Mouse (Mus musculus) left cerebral cortex, postnatal 14 days (tissue): ENCODE results near the gene Tifab. TPM values are rescaled to one million over a fixed set of nuclear protein-coding genes. Genes with fewer than 3 reads are reported as not detected.

ENCODE experiments used
- DNase-seq, 2 experiments: peaks; one replicate each; pipeline ENCODE4 v3.0.0; 2021 to 2022; ENCODE audit warnings: low spot score in 2 of 2, mixed read lengths in 1 of 2
- intact Hi-C: fragments of 180-260 bp; cut with DNase I; formaldehyde crosslinking; loops from one replicate; pipeline ENCODE4 v1.15.1; 2025
- total RNA-seq, 2 experiments: library from RNA; stranded (reverse); gene quantifications; 2 replicates each; pipeline ENCODE4 v1.2.3; 2021

The Tifab gene
- total RNA-seq, 2 experiments from 2014 or later, result 1.5 to 1.8 TPM

DNA sequence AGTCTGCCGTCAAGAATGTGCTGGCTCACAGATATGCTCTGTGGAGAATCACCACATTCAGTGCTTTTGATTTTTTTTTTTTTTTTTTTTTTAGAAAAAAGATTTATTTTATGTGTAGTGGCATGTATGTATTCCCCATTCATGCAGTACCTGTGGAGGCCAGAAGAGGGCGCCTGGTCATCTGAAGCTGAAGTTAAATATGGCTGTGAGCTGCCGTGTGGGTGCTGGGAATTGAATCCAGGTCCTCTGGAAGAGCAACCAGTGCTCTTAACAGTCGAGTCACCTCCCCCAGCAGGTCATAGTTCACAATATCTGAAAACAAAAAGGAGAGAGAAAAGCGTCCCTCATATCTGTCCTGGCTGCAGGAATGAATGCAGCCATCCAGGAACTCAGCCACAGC is 11.0 kb upstream of the Tifab start:
- no peak for DNase-seq
- intact Hi-C loops, result no loop called here

DNA sequence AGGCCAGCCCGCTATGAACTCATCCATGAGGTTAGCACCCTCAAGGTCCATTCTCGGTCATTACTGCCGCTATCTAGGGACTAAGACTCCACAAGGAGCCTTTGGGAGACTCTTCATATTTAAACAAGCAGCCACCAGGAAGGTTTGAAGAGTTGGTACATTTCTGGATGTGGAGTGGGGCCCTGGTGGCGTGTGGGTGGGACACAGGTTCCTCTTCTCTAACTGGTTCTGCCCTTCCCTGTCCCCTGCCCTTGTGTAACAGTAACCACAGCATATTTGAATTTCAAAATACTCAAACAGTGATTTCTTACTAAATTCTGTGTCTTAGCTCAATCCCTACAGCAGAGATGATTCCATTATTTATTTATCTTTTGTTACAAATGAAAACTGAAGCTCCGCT is 5.0 kb upstream of the Tifab start:
- intact Hi-C loops, result no loop called here
- no peak for DNase-seq

DNA sequence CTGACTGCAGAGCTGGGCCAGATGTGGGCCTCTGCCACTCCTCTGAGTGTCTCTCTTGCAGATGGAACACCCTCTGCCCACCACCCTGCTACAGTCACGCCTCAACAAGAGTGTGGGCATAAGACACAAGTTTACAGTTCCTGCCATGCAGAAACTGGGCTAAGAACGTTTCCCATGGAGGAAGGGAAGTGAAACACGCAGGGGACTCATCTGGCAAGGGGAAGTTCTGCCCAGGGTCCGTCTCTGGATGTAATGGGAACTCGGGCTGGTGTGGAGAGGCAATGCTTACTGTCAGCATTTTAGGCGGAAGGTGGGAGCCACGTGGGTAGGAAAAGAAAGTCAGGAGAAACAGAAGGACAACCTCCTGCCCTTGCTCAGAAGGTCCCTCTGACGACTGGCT is 2.7 kb upstream of the Tifab start:
- intact Hi-C loops, result no loop called here
- peak; percentile 28 to 34 for DNase-seq

DNA sequence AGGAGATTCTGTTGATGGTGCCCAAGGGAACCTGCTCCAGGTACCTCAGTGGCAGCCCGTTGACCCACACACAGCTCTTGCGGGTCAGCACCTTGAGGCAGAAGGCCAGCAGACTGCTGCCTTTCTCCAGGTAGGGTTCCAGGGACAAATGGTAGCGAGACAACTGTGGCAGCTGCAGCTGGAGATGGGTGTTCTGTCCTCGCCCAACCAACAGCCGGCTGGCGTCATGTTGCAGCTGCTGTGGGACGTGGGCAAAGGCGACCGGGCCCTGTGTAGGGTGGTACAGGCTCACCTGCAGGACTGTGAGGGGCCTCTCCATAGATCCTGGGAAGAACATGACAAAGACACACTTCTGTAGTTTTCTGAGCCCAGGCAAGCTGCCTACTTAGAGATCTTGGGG is 2.4 kb downstream of the Tifab start:
- intact Hi-C loops, result no loop called here
- DNase-seq, result no peak

DNA sequence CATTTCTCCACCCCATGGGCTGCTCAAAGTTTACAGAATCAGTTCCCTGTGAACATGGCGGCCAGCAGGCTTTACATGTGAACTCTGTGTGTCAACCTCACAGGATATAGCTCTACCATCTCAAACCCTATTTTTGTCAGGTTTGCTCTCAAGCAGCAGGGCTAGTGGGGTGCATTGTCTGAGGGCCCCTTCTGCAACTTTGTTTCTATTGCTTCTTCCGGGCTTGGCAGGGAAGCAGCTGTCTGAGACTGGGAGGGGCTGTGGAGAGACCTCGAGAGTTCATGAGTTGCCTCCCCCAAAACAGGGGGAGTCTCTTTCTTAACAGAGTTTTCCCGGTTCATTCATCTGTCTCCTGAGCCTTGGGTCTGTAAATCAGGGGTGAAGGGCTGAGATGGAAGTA is 2.8 kb downstream of the Tifab start:
- no peak for DNase-seq
- intact Hi-C loops, result no loop called here

DNA sequence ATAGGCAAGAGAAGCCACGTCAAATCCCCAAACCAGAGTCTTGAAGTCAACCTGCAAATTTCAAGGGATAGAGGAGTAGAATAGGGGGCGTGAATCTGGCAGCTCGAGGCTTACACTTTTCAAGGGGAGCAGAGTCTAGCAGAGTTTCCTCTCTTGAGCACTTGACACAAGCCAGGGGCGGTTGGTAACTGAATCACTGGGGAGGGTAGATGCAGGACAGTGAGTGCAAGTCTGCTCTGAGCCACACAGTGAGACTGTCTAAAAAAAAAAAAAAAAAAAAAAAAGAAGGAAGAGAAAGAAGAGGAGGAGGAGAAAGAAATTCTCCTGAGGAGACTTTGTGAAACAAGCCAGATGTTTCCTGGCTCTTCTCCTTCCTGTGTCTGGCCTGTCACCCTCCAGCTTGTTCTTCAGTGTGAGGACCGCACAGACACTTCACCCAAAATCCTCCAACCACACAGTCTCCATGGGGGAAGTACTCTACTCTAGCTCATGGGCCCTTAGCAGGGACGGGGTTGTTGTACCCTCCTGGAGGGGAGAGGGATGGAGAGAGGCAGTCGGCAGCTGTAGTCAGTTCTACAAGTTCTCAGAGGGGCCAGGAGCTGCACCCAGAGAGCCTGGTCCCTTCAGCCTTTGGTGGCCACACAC is 5.7 kb downstream of the Tifab start:
- DNase-seq, result no peak
- intact Hi-C loops, result no loop called here

DNA sequence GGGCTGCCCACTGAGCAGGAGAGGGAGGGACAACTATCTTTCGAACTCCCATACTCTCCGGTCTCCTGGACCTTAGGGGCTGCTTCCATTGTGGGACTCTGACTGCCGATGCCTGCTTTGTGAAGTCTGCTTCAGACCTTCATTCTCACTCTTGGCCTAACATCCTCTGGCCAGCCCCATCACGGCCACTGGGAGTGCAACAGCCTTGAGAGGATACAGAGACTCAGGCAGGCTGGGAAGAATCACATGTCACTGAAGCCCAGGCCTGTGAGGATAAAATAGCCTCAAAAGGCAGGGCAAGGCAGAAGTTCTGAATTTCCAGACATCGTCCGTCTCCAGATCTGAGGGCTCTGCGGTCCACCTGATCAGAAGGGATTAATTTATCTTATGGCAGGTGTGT is 6.6 kb downstream of the Tifab start:
- DNase-seq, result no peak
- intact Hi-C loops, result no loop called here

DNA sequence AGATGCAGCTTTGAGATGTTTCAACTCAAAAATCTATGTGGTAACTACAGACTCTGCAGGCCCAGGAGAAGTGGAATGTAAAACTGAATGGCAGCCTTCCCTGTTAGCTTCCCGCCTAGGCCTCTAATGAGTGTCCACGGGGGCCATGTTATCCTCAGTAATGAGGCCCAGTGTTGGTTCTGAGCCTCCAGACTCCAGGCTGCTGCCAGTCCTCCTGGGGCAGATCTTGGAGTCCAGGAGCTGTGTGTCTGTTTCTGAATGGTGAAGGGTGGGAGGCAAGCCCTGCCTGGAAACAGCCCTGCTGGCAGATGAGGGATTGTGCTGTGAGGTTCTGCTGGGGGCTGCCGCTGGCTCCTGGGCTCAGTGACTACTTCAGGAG is 10.3 kb downstream of the Tifab start:
- intact Hi-C loops, result no loop called here
- no peak for DNase-seq

DNA sequence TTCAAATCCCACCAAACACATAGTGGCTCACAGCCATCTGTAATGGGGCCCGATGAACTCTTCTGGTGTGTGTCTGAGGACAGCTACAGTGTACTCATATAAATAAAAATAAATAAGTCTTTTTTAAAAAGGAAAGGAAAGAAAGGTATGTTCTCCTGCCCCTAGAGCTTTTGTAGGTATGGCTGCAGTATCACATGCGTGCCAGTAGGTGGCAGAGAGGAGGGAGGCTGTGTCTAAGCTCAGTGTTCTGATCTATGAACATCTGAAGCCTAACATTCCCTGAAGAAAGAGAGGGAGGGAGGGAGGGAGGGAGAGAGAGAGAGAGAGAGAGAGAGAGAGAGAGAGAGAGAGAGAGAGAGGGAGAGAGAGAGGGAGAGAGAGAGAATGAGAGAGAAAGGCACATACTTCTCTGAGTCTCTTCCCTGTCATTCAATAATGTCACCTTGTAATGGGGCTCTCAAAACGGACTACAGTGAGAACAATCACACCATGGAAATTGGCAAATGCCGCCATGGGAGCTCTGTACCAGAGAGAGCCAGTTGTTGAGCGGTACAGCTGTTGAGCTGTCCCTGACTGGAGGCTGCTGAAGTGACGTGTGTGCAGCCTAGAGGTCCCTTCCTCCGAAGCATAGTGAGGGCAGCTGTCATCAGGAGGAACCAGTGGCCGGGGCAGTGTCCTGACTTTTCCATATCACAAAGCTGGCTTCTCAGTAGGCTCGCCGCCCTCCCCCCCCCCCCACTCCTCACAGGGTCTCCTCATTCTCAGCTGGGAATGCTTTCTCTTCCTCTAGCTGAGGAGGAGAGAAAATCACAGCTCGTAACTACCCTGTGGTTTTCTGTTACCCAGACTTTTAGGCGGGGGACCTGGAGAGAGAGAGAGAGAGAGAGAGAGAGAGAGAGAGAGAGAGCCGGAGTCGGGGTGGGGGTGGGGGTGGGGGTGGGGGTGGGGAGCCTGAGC is 11.0 kb downstream of the Tifab start:
- intact Hi-C loops, result no loop called here
- no peak for DNase-seq

DNA sequence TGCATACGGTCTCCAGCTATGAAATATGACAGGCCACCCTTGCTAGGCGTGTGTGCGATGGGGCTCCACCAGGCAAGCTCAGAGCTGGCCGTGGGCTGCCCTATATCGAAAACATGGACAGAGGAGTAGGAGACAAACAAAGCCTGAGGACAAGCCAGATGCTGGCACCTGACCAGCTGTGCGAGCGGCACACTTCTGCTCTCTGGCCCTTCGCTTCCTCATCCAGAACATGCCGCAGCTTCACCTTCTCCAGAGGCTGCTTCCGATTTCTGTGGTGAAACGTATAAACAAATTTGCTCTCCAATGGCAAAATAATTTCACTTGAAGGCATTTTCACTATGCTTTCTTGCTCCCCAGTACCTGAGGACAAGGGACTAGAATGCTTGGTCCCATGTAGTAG is 13.1 kb downstream of the Tifab start:
- intact Hi-C loops, result no loop called here

DNA sequence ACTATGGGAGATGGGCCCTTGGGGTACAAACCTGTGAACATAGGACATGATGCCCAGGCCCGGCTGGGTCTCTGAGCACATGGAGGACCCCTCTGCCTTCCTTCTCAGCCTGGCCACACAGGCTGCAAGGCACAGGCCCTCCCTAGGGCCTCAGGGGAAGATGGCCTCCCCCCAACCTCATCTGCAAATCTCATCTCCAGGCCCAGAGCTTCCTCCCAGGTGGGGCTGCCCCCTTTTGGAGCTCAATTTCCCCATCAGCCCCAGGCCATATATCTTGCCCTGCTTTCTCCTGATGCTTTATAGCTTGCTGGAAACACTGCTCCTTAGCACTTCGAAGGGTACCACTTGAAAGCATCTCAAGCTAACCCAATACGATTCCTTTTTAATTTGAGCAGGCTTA is 14.3 kb downstream of the Tifab start:
- DNase-seq, result no peak
- intact Hi-C loops, result no loop called here

More for the DNA sequence above, 13.1 kb downstream of the Tifab start:
- DNase-seq, result no peak

DNA sequence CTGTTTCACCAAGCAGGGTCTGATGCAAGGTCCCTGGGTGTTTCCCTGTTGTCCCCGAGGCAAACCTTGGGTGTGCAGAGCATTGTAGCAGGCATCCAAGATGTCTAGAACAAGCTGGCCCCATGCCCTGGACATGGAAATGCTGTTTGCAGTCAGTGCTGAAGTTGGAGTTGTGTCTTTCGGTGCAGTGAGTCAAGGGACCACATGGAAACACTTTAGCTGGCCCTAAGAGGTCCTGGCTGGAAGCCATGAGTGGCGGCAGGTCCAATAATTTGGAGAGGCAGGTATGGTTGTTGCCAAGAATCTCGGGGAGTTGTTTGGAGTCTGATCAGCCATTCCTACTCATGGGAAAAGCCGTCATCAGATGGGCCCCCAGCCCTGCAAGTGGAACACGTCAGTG is 14.9 kb downstream of the Tifab start:
- intact Hi-C loops, result no loop called here
- DNase-seq, result no peak

DNA sequence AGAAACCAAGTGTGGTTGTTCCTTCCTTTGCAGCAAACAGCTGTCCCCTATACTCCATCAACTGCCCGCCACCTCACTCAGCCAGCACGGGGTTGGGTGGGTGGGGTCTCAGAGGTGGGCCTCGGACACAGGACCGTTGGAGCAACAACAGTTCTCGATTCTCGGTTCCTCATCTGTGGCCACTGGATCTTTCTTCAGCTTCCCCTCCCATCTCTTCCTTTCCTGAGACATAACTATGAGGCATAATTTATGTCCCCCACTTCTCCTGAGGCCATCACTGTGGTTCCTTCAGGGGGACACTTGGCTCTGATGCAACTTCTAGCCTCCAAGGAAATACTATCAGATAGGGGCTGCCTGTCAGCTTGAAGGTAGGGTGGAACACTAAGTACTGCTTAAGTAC is 15.8 kb downstream of the Tifab start:
- DNase-seq, result no peak
- intact Hi-C loops, result no loop called here

DNA sequence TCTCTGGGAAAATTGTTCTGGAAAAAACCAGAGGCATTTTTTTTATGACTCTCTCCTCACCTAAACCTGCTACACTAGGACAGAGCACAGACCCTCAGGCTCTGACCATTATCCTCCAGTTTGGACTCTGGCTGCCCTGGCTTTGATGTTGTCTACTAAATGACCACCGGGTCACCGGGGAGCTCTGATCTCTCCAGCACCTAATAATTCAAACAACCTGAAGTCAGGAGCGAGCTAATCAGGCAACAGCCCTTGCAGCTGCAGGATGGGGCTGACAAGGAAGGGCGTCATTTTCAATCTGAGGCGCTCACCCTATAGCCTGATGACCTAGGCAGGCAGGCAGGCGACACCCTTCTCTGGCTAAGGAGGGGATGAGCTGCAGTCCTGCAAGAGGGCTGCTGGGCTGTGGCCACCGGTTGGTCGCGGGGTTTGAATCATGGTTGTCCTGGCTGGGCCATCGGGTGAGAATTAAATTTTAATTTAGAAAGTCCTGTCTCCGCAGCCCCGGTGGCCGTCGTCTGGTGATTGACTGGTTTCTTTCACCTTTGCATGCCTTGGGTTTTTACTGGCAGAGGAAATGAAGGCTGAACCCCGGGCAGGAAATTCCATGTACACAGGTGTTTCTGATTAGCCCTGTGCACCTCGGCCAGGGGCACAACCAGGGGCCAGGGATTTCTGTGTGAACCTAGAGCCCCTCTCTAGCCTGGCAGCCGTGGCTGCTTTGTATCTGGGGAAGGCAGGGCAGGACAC is 18.9 kb downstream of the Tifab start:
- intact Hi-C loops, result no loop called here
- no peak for DNase-seq

DNA sequence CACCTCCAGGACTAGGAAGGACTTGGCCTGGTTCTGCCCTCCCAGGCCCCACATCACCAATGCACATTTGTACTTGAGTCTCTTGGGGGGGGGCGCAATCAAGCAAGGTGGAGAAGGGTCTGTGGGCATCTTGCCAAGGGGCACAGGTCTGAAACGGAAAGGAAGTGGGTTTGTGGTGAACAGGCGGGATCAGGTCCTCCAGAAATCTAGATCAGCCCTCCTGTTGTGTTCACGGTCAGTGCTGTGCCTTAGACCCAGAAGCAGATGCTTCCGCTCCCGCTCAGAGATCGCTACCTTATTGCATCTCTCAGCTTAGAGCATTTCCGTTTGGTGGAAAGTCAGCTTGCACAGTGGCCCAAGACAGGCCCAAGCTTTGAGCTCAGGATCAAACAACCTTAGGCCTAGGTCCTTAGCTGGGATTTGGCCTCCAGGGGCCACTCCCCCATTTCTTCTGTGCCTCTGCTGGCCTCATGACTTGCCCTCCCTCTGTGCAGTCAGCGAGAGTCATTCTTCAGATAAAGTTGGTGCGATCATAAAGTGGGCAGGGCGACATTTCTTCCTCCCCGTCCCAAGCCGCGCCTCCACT is 19.6 kb downstream of the Tifab start:
- intact Hi-C loops, result no loop called here
- DNase-seq, result no peak

DNA sequence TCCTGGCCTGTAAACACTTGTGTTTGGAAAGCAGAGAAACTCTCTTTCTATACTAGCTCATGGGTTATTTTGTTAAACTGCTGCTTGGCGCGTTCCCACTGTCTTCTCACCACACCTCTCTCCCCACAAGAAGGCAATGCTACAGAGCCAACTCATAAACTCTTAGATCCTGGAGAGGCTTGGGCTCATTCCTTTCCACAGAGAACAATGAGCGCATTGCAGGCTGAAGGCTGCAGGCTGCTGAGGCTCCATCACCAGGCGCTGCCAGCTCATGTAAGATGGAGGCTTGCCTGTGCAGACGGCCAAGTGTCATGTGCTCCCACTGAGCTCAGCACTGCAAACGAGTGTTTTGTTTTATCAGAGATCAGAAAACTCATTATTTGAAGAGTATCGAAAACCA is 23.0 kb downstream of the Tifab start:
- intact Hi-C loops, result no loop called here
- DNase-seq, result no peak

DNA sequence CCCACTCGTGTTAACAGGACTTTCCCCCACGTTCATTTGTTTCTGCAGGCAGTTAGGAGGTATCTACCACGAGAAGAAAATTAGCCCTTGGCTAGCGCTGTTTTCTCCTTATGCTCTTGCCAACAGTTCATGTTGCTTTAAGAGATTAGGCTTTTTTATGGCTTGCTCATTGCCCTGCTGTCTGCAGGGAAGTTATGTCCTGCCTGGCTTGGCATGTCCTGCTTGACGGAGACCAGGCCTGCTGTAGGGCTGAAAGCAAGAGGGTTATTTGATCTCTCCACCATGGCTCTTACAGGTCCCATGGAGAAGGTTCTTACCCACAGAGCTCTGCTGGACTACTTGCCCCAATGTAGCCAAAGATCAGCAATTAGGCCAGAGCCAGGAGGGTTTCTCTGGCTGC is 23.6 kb downstream of the Tifab start:
- intact Hi-C loops, result no loop called here

DNA sequence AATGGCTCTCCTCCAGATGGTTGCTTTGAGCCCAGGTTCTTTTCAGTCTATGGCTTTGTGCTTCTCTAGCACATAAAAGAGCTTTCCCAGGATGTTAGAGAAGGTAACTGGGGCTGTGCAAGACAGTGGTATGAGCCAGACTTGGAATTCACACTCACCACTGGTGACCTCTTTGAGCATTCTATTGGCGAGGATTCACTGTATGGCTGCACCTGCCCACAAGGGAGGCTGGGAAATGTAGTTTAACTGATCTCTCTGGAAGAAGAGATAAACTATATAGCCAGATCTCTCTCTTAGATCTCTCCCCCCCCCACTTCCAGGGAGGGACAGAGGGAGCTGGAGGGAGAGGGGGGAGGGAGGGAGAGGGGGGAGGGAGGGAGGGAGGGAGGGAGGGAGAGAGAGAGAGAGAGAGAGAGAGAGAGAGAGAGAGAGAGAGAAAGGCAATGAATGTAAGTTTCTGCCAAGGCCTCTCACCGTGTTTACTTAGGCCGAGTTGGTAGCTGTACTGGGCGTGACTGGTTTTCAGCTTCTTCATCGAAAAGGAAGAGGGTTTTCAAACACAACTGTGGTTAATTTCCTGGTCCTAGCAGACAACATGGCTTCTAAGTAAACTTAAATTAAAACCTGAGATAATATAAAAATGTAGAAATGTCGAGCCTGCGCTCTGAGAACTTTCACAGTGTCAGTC is 25.8 kb downstream of the Tifab start:
- no peak for DNase-seq
- intact Hi-C loops, result no loop called here

More for the DNA sequence above, 23.6 kb downstream of the Tifab start:
- DNase-seq, result no peak

DNA sequence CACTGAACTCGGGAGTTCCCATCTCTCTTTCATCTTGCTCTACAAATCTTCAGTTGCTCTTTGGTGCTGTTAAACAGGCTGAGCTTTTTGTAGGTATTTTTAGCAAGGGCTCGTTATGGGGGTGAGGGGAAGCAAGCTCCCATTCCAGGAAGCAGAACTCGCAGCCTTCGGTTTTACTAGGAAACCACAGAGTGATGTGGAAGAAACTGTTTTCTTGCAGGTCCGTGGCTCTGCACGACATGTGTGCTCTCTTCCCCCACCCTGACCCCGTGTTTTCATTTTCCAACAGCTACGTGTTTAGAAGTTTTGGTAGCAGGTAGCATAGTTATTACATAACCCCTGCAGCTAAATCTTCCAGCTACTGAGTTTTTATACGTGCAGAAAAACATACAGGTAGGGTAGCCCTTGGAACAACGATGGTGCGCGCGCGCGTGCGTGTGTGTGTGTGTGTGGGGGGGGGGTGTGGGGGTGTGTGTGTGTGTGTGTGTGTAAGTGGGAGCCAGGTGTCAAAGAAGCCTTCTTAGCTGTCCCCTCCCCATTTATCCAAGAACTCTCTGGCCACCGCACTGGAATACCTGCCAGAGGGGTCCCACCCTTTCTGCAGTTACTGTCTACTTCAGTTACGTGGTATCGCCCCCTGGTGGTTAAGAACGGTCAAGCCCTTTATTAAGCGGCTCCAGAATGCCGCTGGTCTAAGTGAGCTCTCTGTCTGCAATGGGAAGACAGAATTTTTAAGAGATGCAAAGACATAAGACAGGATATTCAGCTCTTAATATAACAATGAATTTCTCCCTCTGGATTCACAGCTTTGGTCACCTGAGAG is 27.1 kb downstream of the Tifab start:
- peak; percentile 70 to 72 for DNase-seq
- intact Hi-C loops, result no loop called here
